Mouse (Mus musculus) forebrain, embryonic 11.5 days (tissue): ENCODE measurements around the gene Zfp113. TPM values are rescaled to one million over a fixed set of nuclear protein-coding genes. Genes with fewer than 3 reads are reported as not detected.

Experiments used
- ATAC-seq: fragments of 200-750 bp; cut with Nextera tagmentation; replicated peaks from 2 replicates; pipeline ENCODE4 v1.8.0; 2017; ENCODE audit warnings: moderate TSS enrichment; ENCODE audit not compliant: low FRiP score
- DNase-seq: peaks from one replicate; pipeline ENCODE4 v3.0.0-alpha.2; 2017; ENCODE audit warnings: low spot score
- H3K27ac ChIP-seq: fragments of 300-500 bp; sonication (generic); 2 replicates; pipeline ENCODE4 v1.5.1; 2014; ENCODE audit warnings: low read depth, low read length
- H3K27me3 ChIP-seq: fragments of 300-500 bp; sonication (generic); 2 replicates; pipeline ENCODE4 v1.6.1; 2014; ENCODE audit warnings: mild to moderate bottlenecking, low read length, mixed read lengths; ENCODE audit not compliant: control insufficient read depth, insufficient read depth
- H3K36me3 ChIP-seq: fragments of 300-500 bp; sonication (generic); 2 replicates; pipeline ENCODE4 v1.6.1; 2014; ENCODE audit warnings: mild to moderate bottlenecking, low read length, moderate library complexity, mixed read lengths; ENCODE audit not compliant: control insufficient read depth, insufficient read depth
- H3K4me1 ChIP-seq: fragments of 300-500 bp; sonication (generic); replicated peaks from 2 replicates; pipeline ENCODE4 v1.6.1; 2014; ENCODE audit warnings: low read length, mixed read lengths; ENCODE audit not compliant: control insufficient read depth, insufficient read depth
- H3K4me2 ChIP-seq: fragments of 300-500 bp; sonication (generic); 2 replicates; pipeline ENCODE4 v1.6.1; 2014; ENCODE audit warnings: low read depth, mild to moderate bottlenecking, low read length, moderate library complexity, mixed read lengths; ENCODE audit not compliant: severe bottlenecking
- H3K4me3 ChIP-seq: fragments of 300-500 bp; sonication (generic); 2 replicates; pipeline ENCODE4 v1.5.1; 2014; ENCODE audit warnings: low read depth, low read length
- H3K9ac ChIP-seq: fragments of 300-500 bp; sonication (generic); 2 replicates; pipeline ENCODE4 v1.6.1; 2014; ENCODE audit warnings: low read length
- H3K9me3 ChIP-seq: fragments of 300-500 bp; sonication (generic); 2 replicates; pipeline ENCODE4 v1.6.1; 2016; ENCODE audit warnings: low read length, mixed read lengths; ENCODE audit not compliant: control insufficient read depth
- WGBS: fragments of 180-500 bp; shearing (Covaris S2); extraction: QIAGEN DNeasy Blood & Tissue Kit; methylation state at CpG from one replicate; pipeline ENCODE4 v1.1.7; 2014; 5-methylcytosine and 5-hydroxymethylcytosine counted together
- polyA plus RNA-seq: library from polyadenylated mRNA; unstranded; fragments of >200 nt; fragmentation: Nextera tagmentation; extraction: Ambion mirVana; gene quantifications from 2 replicates; pipeline ENCODE4 v1.2.1, GENCODE M21; 2014

The Zfp113 gene
- polyA plus RNA-seq, 1 experiment from 2014 or later, result 39.9 TPM

DNA sequence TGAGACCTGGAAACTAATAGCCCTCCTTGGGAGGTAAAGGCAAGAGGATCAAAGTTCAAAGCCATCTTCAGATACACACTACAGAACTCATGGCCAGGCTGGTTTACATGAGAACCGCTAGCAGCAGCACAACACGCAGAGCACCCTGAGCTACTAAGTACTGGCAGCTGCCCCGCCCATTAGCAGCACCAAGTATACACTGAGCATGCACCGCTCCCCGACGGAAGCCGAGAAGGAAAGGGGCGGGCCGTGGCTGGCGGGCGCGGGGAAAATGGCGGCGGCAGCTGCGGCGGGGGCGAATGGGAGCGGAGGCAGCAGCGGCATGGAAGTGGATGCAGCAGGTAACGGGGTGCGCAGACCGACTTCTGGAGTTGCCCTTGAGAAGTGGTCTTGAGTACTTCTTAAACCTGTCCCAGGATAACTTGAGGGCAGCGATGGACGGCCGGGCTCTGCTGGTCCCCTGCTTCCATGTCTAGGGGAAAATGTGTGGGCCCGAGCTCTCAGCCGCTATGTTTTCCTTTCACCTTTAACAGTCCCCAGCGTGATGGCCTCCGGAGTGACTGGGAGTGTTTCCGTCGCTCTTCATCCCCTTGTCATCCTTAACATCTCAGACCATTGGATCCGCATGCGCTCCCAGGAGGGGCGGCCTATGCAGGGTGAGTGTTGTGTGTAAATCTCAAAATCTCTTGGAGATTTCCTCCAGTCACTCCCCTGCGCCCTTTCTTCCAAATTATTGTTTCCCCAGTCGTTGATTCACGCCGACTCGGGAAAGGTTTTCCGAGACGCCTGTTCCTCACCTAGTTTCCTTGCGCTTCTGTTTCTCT is 5.5 kb upstream of the Zfp113 start, which contains the start of gene Cops6:
TSS of gene Cops6 (plus strand) at position 230 of the 824 bp plus-strand sequence.
- DNase-seq, result peak; percentile 96
- 1% methylated on average over 42 of the region's 42 CpGs for WGBS

DNA sequence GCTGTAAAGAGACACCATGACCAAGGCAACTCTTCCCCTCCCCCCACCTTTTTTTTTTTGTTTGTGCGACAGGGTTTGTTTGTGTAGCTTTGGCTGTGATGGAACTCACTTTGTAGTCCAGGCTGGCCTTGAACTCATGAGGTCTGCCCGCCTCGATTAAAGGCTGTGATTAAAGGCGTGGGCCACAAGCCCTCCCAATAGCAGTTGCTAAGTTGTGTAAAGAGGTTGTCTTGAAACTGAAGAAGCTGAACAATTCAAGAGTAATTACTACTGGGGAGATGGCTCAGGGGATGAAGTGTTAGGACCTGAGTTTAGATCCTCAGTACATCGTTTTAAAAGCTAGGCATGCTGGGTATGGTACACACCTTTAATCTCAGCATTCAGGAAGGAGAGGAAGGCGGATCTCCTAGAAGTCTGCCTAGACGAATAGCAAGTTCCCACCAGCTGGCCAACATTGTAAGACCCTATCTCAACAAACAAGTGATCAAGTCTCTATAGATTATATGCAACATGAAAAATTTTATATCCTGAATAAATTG is 4.7 kb upstream of the Zfp113 start:
- peak; percentile 2; the same call in 1 of the 2 replicates for ATAC-seq
- 72% methylated on average over 7 of the region's 7 CpGs for WGBS
- Histone ChIP-seq H3K9me3 (no peaks in the 10 kb centered on the region), H3K27ac (no peak overlapping the region), H3K4me3 (peak overlapping the region; percentile 74), H3K4me1 (peaks cover 4% of the 10 kb centered on the region; the same call in 1 of the 2 replicates), H3K9ac (peak overlapping the region; percentile 75; the same call in 1 of the 2 replicates), H3K36me3 (peaks cover 8% of the 10 kb centered on the region; the same call in 1 of the 2 replicates), H3K4me2 (peak overlapping the region; percentile 40; the same call in 1 of the 2 replicates), H3K27me3 (no peaks in the 10 kb centered on the region)
- DNase-seq, result no peak

More for the DNA sequence above, 5.5 kb upstream of the Zfp113 start, which contains the start of gene Cops6:
- H3K27me3 ChIP-seq, result no peaks in the 10 kb centered on the region
- H3K9ac ChIP-seq, result peak within 1 kb of the TSS; percentile 75
- ATAC-seq, result peak; percentile 95
- H3K4me3 ChIP-seq, result peak within 1 kb of the TSS; percentile 74
- peaks cover 4% of the 10 kb centered on the region; the same call in 1 of the 2 replicates for H3K4me1 ChIP-seq
- peak within 1 kb of the TSS; percentile 53 for H3K4me2 ChIP-seq
- no peaks in the 10 kb centered on the region for H3K9me3 ChIP-seq
- peaks cover 13% of the 10 kb centered on the region; the same call in 1 of the 2 replicates for H3K36me3 ChIP-seq
- peak within 1 kb of the TSS; percentile 54; the same call in 1 of the 2 replicates for H3K27ac ChIP-seq

DNA sequence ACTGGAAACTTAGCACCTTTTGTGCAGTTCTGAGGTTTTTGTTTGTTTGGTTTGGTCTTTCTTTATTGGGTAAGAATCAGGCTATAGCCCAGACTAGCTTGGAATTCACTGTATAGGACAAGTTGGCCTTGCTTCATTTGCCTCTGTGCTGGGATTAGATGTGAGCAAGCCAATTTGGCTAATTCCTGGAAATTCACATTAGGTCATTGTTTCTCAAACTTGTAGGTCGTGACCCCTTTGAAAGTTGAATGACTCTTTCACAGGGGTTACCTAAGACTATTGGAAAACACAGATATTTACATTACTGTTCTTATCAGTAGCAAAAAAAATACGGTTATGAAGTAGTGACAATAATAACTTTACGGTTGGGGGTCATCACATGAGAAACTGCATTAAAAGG is 1.2 kb downstream of the Zfp113 start:
- no peaks in the 10 kb centered on the region for H3K27me3 ChIP-seq
- peak overlapping the region; percentile 82 for H3K4me3 ChIP-seq
- peak overlapping the region; percentile 97 for H3K9ac ChIP-seq
- ATAC-seq, result no peak
- H3K4me2 ChIP-seq, result peak overlapping the region; percentile 69
- no peaks in the 10 kb centered on the region for H3K9me3 ChIP-seq
- WGBS, result 84% methylated on average over 3 of the region's 3 CpGs
- no peak for DNase-seq
- H3K36me3 ChIP-seq, result peaks cover 10% of the 10 kb centered on the region
- H3K4me1 ChIP-seq, result peaks cover 2% of the 10 kb centered on the region; the same call in 1 of the 2 replicates
- no peak overlapping the region for H3K27ac ChIP-seq

DNA sequence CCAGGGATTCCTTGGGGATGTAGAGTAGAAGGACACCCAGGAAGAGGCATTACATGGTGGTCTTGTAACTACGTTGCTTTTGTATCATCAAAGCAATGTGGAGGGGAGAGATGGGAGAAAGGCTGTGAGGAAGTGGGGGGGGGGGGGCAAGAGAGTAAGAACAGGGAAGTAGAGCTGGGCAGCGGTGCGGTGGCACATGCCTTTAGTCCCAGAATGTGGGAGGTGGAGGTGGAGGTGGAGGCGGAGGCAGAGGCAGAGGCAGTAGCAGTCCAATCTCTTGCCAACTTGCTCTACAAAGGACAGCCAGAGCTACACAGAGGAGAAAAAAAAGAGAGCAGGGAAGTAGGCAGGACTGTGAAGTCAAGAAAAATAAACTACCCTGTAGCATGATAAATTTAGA is 17.0 kb downstream of the Zfp113 start:
- Histone ChIP-seq H3K4me3 (no peak overlapping the region), H3K36me3 (peaks cover 11% of the 10 kb centered on the region; the same call in 1 of the 2 replicates), H3K4me2 (no peak overlapping the region), H3K4me1 (no peaks in the 10 kb centered on the region), H3K9me3 (no peaks in the 10 kb centered on the region), H3K27ac (no peak overlapping the region), H3K9ac (no peak overlapping the region), H3K27me3 (no peaks in the 10 kb centered on the region)
- no peak for ATAC-seq
- WGBS, result 85% methylated on average over 4 of the region's 4 CpGs
- no peak for DNase-seq

DNA sequence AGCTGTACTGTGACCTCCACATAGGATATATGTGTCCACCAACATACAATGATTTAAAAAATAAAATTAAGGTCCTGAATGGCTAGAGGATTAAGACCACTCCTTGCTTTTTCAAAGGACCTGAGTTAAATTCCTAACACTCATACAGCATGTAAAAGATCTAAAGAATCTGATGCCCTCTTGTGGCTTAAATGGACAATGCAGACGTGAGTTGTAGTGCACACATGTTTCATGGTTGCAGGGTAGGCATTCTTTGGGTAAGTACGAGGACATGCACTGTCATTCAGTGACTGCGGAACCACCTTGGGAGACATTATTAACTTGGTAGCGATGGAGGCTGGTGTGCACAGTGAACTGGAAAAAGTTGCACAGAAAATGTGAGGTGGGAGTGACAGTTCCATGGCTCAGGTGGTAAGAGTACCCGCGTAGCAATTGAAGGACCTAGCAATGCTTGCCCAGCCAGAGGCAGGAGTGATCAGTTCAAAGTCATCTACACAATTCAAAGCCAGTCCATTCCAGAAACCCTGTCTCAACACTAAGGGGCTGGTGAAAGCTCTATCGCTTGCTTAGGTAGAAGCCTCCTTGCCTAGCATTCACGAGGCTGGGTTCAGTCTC is 17.5 kb downstream of the Zfp113 start:
- no peak overlapping the region for H3K4me3 ChIP-seq
- DNase-seq, result no peak
- H3K36me3 ChIP-seq, result peaks cover 12% of the 10 kb centered on the region; the same call in 1 of the 2 replicates
- no peaks in the 10 kb centered on the region for H3K27me3 ChIP-seq
- no peak; the same call in 1 of the 2 replicates for ATAC-seq
- WGBS, result 70% methylated on average over 8 of the region's 8 CpGs
- no peak overlapping the region for H3K4me2 ChIP-seq
- no peak overlapping the region for H3K9ac ChIP-seq
- H3K4me1 ChIP-seq, result no peaks in the 10 kb centered on the region
- no peak overlapping the region for H3K27ac ChIP-seq
- no peaks in the 10 kb centered on the region for H3K9me3 ChIP-seq

DNA sequence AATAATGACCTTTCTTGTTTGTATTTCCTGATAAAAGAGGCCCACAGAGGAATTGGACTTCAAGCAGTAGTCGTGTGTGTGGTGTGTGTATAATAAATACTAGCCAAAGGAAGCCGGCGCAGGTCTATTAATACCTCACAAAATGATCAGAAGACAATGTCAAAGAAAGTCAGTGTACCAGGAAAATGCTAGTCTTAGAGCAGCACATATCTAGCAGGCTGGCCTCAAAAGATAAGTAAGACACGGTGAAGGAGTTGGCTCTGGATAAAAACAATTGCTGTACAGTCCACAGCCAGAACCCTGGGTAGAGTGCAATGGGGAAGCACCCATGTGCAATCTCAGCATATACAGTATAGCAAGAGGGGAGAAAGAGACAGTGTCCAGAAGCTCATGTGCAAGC is 18.3 kb downstream of the Zfp113 start:
- ATAC-seq, result no peak

DNA sequence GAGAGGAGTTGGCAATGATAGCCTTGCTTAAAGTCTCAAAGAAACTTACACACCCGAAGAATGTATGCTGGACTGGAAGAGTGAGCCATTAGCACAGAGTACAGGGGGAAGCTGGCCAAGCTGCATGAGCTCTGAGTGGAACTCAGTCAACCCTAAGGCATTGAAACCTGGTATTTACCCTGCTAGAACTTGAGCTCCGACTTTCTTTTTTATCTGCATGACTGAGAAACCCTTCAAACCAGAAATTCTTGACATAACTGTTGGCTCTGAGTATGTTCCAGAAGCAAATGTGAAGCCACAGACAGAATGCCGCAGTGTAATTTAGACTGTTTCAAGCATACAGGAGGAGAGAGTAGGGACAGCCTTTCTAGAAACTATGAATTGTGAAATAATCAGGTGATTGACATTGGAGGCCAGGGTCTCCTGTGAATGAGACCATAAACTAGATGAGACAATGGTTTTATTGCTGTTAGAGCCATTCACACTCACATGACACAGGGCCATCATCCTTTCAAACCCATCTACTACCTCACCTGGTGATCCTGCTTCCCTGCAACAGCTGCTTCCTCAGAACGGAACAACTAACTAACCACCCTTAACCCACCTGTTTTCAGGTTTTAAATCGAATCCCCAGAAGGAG is 23.0 kb downstream of the Zfp113 start:
- DNase-seq (no peak), ATAC-seq (no peak)
- Histone ChIP-seq H3K4me3 (no peak overlapping the region), H3K4me1 (no peaks in the 10 kb centered on the region), H3K9me3 (no peaks in the 10 kb centered on the region), H3K27ac (no peak overlapping the region), H3K9ac (no peak overlapping the region), H3K4me2 (no peak overlapping the region), H3K27me3 (no peaks in the 10 kb centered on the region), H3K36me3 (peaks cover 18% of the 10 kb centered on the region; the same call in 1 of the 2 replicates)
- 92% methylated on average over 5 of the region's 5 CpGs for WGBS

More for the DNA sequence above, 18.3 kb downstream of the Zfp113 start:
- no peaks in the 10 kb centered on the region for H3K4me1 ChIP-seq
- no peaks in the 10 kb centered on the region for H3K9me3 ChIP-seq
- H3K9ac ChIP-seq, result no peak overlapping the region
- H3K4me2 ChIP-seq, result no peak overlapping the region
- no peak overlapping the region for H3K27ac ChIP-seq
- H3K4me3 ChIP-seq, result no peak overlapping the region
- peaks cover 14% of the 10 kb centered on the region; the same call in 1 of the 2 replicates for H3K36me3 ChIP-seq
- no peaks in the 10 kb centered on the region for H3K27me3 ChIP-seq
- DNase-seq, result no peak
- WGBS, result 87% methylated on average over 4 of the region's 4 CpGs

DNA sequence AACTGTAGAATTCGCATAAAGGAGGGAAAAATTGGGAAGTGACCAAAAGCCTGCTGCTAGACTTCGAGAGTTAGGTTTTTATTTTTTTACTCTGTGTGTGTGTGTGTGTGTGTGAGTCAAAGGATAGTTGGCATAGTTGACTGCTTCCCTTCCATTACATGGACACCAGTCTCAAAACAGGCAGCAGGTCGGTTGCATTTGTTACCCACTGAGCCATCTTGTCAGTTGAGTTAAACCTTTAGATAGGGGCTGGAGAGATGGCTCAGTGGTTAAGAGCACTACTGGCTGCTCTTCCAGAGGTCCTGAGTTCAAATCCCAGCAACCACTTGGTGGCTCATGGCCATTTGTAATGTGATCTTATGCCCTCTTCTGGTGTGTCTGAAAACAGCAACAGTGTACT is 37.5 kb downstream of the Zfp113 start:
- no peak overlapping the region for H3K27ac ChIP-seq
- no peaks in the 10 kb centered on the region for H3K36me3 ChIP-seq
- peak overlapping the region; percentile 63 for H3K4me2 ChIP-seq
- DNase-seq (no peak), ATAC-seq (no peak)
- WGBS, result 88% methylated on average over 3 of the region's 3 CpGs
- no peaks in the 10 kb centered on the region for H3K4me1 ChIP-seq
- H3K4me3 ChIP-seq, result peak overlapping the region; percentile 67
- H3K9me3 ChIP-seq, result no peaks in the 10 kb centered on the region
- H3K27me3 ChIP-seq, result no peaks in the 10 kb centered on the region
- peak overlapping the region; percentile 74 for H3K9ac ChIP-seq
